ENCODE assay signal across 8 mouse cellular contexts in genomic region chr4:53159767-53160166, GRCm38 (mm10). TPM values are rescaled to one million over a fixed set of nuclear protein-coding genes. Genes with fewer than 3 reads are reported as not detected.
DNase-seq lines count a peak whose midpoint lies in the region; ATAC-seq lines count a peak whose summit lies in the region.

Gene Abca1 (minus strand): TSS chr4:53159895.

- WGBS in embryonic facial prominence, embryonic 12.5 days: under 1% methylated on average over 37 of the region's 37 CpGs
- WGBS in limb, embryonic 12.5 days: under 1% methylated on average over 37 of the region's 37 CpGs
- WGBS in midbrain, embryonic 14.5 days: under 1% methylated on average over 37 of the region's 37 CpGs

- no peaks in the 10 kb centered on the region for H3K36me3 ChIP-seq in embryonic facial prominence, embryonic 12.5 days
- H3K36me3 ChIP-seq in limb, embryonic 12.5 days: no peaks in the 10 kb centered on the region
- H3K36me3 ChIP-seq in midbrain, embryonic 14.5 days (ENCODE audit: control insufficient read depth, insufficient read depth, low read length): no peaks in the 10 kb centered on the region

- H3K27ac ChIP-seq in embryonic facial prominence, embryonic 12.5 days: peak within 1 kb of the TSS; percentile 71
- peak within 1 kb of the TSS; percentile 79 for H3K27ac ChIP-seq in limb, embryonic 12.5 days
- peak within 1 kb of the TSS; percentile 55; the same call in 1 of the 2 replicates for H3K27ac ChIP-seq in midbrain, embryonic 14.5 days (replicated peaks; ENCODE audit: low read depth, low read length)

- H3K4me2 ChIP-seq in embryonic facial prominence, embryonic 12.5 days (replicated peaks): peak within 1 kb of the TSS; percentile 80
- peak within 1 kb of the TSS; percentile 78 for H3K4me2 ChIP-seq in limb, embryonic 12.5 days
- H3K4me2 ChIP-seq in midbrain, embryonic 14.5 days (ENCODE audit: low read length): peak within 1 kb of the TSS; percentile 96

- no peaks in the 10 kb centered on the region for H3K27me3 ChIP-seq in embryonic facial prominence, embryonic 12.5 days
- H3K27me3 ChIP-seq in limb, embryonic 12.5 days: no peaks in the 10 kb centered on the region
- H3K27me3 ChIP-seq in midbrain, embryonic 14.5 days (ENCODE audit: control insufficient read depth, insufficient read depth, low read length): peaks cover 8% of the 10 kb centered on the region; the same call in 1 of the 2 replicates

- H3K9ac ChIP-seq in embryonic facial prominence, embryonic 12.5 days: peak within 1 kb of the TSS; percentile 62
- peak within 1 kb of the TSS; percentile 74 for H3K9ac ChIP-seq in limb, embryonic 12.5 days (replicated peaks)
- peak within 1 kb of the TSS; percentile 49 for H3K9ac ChIP-seq in midbrain, embryonic 14.5 days (replicated peaks; ENCODE audit: low read length)

- H3K4me1 ChIP-seq in embryonic facial prominence, embryonic 12.5 days: peaks cover 9% of the 10 kb centered on the region; the same call in 1 of the 2 replicates
- peaks cover 21% of the 10 kb centered on the region for H3K4me1 ChIP-seq in limb, embryonic 12.5 days (replicated peaks)
- H3K4me1 ChIP-seq in midbrain, embryonic 14.5 days (ENCODE audit: control insufficient read depth, insufficient read depth, low read length): peaks cover 11% of the 10 kb centered on the region

- peak within 1 kb of the TSS; percentile 61 for H3K4me3 ChIP-seq in embryonic facial prominence, embryonic 12.5 days
- H3K4me3 ChIP-seq in limb, embryonic 12.5 days (replicated peaks): peak within 1 kb of the TSS; percentile 62
- peak within 1 kb of the TSS; percentile 55 for H3K4me3 ChIP-seq in midbrain, embryonic 14.5 days (replicated peaks; ENCODE audit: low read depth, low read length)

- ATAC-seq in embryonic facial prominence, embryonic 12.5 days (ENCODE audit: insufficient number of reproducible peaks, insufficient read depth, low FRiP score, low TSS enrichment): peak; percentile 94
- peak; percentile 95 for ATAC-seq in limb, embryonic 12.5 days (ENCODE audit: insufficient number of reproducible peaks, insufficient read depth, low FRiP score, low TSS enrichment, low read depth)
- peak; percentile 95 for ATAC-seq in midbrain, embryonic 14.5 days (ENCODE audit: low FRiP score, low TSS enrichment)

- H3K9me3 ChIP-seq in embryonic facial prominence, embryonic 12.5 days: no peaks in the 10 kb centered on the region
- H3K9me3 ChIP-seq in limb, embryonic 12.5 days: no peaks in the 10 kb centered on the region
- no peaks in the 10 kb centered on the region for H3K9me3 ChIP-seq in midbrain, embryonic 14.5 days (ENCODE audit: control insufficient read depth, low read length)

- DNase-seq in 3134 (ENCODE audit: extremely low read depth, insufficient read length, low spot score): peak; percentile 25
- peak; percentile 91 for DNase-seq in adrenal gland, postnatal 25 days
- peak; percentile 91 for DNase-seq in heart, adult 8-10 months (ENCODE audit: low spot score)
- peak; percentile 94 to 95 for DNase-seq in kidney, adult 8-10 months
- peak; percentile 94 for DNase-seq in midbrain, embryonic 14.5 days
- peak; percentile 67 for DNase-seq in spleen, adult 12 weeks (ENCODE audit: low spot score)

RNA-seq across cellular contexts. Expression of gene Abca1, which starts in this region (rescaled TPM):
- 165 and 265 TPM in 2 replicates for total RNA-seq in adrenal gland, postnatal 25 days (2021)
- polyA plus RNA-seq in embryonic facial prominence, embryonic 12.5 days (2016; fragmentation: Nextera tagmentation; extraction: Ambion mirVana): 7.9 and 8.4 TPM in 2 replicates
- 10 to 100 TPM; 13.6 to 22.8 (median 16.8) TPM for total RNA-seq in heart, adult 8-10 months (2022)
- polyA plus RNA-seq in limb, embryonic 12.5 days (2016; fragmentation: Nextera tagmentation; extraction: Ambion mirVana): 6.8 and 7.4 TPM in 2 replicates
- polyA plus RNA-seq in midbrain, embryonic 14.5 days (2014; fragmentation: Nextera tagmentation; extraction: Ambion mirVana): 9.0 and 16.9 TPM in 2 replicates

Comparison
In these comparisons a context has a peak if more than half of its experiments do, and no peak if none do; other contexts are left out.
1. Peak in every context shown above with its lines: DNase-seq, ATAC-seq, H3K4me3 ChIP-seq and H3K27ac ChIP-seq.
2. DNase-seq: peak in every context shown above with its lines; median percentile 94 in kidney, adult 8-10 months; 94 in midbrain, embryonic 14.5 days; 91 in adrenal gland, postnatal 25 days; 91 in heart, adult 8-10 months; 67 in spleen, adult 12 weeks; 25 in 3134.